Mouse (Mus musculus): ENCODE measurements at regions not wholly inside any gene's neighbourhood (a gene's known extent, or its start where the extent isn't known, plus 50 kb on each side); places are given as distances from the start of the nearest gene placed in this dataset.

DNA sequence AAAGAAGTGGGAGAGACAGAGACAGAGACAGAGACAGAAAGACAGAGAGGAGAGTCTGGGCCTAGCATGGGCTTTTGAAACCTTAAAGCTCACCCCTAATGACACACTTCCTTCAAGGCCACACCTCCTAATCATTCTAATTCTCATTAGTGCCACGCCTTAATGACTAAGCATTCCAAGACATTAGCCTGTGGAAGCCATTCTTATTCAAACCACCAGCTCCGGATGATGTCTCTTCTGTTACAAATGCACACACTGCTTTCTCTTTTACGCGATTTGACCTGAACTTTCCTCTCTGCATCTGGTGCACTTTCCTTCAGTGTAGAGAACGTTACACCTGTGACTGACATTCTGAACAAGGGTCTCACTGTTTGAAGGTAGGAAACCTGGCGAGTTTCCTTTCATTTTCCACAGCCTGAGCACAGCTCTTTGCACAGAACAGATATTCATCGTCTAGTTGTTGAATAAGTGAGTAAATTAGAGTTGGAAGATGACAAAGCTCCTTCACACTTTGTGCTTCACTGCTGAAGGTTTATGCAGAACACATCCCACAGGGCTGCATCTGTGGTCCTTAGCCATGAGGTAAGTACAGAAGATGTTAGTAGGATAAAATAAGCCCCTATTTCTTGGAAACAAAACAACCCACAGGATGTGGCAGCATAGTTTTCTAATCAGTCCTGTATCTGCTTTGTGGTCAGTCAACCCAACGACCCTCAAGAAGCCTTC is 116.8 kb downstream of the Faxc start:
- DNase-seq (ENCODE audit: low read depth): no peak

DNA sequence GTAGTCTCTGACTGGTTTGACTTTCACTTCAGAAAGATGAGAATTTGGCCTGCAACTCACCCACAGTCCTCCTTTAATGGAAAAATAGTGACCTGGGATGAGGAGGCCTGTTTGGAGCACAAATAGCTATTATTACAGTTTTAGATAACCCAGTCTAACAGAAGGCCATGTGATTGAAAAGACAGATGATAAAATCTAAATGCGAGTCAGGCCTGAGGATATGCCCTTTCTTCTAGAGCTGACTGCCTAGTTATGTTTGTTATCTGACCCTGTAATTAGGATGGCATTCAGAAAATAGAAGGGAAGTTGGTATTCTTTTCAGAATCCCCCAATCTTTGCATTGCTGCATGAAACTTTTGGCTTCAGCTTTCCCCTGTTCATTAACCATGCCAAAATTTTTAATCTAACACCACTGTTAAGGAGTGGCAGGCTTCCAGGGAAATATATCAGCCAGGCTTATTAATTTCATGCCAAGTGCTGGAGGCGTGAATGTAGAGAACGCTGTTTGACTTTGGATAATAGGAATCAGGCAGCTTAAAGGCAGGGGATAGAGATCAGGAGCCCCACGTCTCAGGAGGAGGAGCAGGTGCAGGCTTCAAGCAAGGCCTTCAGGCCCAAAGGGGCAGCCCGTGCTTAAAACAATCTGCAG is 135.8 kb downstream of the Faxc start:
- no peak for DNase-seq (ENCODE audit: low read depth)

DNA sequence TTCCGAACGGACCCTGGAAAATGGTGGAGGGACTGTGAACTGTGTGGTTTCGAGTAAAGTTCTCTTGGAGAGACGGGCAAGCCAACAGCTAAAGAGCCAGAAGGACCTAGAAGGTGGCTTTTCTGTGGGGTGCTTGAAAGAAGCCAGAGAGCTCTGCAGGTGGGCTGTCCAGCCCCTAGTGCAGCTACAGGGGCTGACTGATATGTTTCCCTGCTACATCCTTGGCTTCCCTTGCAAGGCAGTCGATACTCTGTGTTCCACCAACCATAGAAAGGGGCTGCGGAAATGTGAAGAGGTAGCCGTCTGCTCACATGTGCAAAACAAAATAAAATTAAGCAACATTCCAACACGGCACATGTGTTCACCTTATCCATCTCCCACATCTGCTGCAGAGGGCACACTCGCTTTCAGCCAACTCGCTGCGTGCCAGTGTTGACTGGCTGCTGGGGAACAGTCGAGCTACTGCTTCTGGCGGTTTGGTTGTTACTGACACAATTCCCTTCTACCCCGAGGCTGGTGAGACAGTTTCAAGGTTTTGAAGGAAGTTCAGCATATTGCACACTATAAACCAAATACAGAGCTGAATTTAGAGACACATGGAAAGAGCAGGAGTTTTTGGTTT is 136.7 kb downstream of the Faxc start:
- no peak for DNase-seq (ENCODE audit: low read depth)

DNA sequence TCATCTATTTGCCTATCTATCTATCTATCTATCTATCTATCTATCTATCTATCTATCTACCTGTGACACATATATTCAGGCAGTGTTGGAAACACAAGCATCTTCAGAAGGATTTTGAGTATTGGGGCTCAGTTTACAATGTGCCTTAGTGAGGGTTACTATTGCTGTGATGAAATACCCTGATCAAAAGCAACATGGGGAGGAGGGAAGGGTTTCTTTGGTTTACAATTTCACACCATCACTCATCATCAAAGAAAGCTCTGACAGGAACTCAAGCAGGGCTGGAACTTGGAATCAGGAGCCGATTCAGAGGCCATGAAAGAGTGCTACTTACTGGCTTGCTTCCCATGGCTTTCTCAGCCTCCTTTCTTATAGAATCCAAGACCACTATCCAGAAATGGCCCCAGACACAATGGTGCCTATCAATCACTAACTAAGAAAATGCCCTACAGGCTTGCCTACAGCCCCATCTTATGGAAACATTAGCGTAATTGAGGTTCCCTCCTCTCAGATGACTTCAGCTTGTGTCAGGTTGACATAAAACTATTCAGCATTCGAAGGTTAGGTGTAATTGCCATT is 157.2 kb downstream of the Faxc start:
- no peak for DNase-seq (ENCODE audit: low read depth)

DNA sequence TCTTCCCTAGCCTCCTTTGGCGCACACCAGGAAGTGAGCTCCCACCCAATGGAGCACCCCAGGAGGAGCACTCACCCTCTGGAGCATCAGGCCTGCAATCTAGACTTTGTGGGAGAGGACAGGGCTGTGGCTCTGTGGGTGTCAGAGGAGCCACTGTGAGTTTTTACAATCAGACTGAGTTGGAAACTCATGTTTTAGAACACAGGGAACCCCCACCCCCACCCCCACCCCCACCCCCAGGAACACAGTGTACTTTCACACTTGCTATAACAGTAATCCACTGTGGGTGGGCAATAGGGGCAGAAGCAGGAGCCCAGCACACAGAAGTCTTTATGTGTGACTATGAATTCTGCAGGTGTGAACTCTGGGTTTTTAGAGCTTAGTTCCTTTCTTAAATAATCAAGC is 158.5 kb downstream of the Faxc start:
- no peak for DNase-seq (ENCODE audit: low read depth)

DNA sequence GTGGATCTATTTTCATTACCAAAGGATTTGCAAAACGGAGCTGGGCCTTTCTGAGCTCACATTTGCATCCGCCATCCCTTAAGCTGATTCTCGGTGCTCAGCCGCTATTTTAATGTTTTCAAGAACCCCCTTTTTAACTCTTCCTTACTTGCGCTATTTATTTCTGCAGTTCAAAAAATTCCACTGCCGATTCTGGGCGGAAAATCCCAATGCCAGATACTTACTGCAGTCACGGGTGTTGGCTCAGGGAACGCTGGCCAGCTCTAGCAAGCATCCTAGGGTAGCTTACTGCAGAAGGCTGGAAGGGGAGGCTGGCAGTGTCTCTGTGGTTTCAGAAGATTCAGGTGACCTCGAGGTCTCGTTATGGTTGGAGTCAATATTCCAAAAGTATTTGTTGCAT is 159.4 kb downstream of the Faxc start:
- no peak for DNase-seq (ENCODE audit: low read depth)

DNA sequence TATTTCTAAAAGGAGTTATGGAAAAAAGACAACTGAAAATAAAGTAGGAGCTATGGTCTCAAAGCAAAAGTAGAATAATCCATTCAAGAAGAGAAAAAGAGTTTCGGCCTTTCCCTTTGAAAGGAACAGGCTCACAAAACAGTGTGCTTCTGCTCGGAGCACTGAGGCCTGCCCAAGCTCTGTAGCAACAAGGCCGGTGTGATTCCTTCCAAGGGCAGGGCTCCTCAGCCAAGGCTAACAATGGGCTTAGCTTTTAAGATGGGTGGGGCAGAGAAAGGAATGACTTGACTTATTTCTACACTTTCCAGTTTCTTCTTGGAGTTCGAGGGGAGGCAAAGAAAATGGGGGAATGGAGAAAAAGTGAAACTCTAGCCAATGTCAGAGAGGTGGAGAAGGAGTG is 161.4 kb downstream of the Faxc start:
- no peak for DNase-seq (ENCODE audit: low read depth)

DNA sequence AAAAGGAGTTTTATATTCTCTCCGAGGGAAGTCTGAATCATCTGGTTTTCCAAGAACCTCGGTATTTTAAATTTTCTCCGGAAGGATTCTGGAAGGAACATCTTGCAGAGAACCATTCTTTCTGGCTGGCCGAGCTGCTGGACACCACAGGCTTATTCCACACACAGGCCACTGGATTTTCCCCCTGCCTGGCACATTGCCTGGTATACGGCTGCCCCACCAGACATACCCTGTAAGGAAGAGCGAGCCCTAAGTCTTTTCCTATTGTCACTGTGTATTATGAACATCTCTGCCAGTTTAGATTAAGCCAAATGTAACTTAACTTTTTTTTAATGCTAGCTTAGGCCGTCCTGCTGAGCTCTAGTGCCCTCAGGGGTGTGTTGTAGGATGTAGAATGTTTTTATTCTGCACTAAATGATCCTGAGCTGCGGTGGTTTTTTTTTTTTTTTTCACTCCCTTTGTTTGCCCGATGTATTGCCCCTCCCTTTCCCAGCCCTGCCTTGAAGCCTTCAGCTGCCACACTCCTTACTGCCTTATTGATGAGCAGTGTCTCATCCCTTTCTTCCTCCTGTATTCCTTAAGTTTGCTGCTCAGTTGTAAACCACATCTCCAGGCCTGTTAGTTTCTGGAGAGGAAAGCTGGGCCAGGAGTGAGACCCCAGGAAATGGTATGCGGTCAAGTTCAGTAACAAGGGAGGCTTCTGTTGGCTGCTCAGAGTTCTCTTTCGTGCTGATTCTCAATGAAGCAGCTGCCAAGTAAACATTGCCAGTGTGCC is 164.3 kb downstream of the Faxc start:
- DNase-seq (ENCODE audit: low read depth): no peak

DNA sequence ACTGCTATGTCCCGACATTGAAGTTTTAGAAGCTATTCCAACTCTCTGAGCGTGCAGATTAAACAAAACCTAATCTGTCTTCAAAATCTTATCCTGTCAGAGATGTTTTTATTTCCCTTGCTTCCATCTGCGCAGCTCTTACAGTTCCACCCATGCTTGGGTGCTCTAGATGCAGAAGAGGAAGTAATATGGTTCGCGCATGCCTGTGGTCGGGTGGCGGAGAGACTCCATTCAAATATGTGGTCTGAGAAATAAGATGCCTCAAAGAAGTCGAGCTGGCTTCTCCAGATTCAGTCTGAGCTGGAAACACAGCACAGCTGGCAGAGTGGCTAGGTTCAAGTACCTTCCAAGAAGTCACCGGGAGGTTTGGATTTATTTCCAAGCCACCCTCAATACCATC is 167.5 kb downstream of the Faxc start:
- no peak for DNase-seq (ENCODE audit: low read depth)

DNA sequence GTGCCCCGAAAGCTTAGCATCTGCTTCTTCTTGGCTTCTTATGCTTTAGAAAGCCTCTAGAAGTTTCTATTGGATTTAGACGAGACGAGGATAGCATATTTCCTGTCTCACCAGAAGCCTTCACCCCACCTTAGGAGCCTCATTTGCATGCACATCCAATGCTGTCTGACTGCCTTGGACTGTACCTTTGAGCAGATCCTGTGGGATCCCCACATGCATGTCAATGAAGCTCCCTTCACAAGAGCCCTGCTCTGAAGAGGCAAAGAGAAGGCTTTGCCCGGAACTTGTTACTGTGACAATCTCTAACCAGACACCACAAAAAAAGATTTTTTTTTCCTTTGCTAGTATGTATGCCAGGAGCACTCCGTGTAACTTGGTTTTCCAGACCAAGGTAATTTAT is 171.3 kb downstream of the Faxc start:
- DNase-seq (ENCODE audit: low read depth): no peak

DNA sequence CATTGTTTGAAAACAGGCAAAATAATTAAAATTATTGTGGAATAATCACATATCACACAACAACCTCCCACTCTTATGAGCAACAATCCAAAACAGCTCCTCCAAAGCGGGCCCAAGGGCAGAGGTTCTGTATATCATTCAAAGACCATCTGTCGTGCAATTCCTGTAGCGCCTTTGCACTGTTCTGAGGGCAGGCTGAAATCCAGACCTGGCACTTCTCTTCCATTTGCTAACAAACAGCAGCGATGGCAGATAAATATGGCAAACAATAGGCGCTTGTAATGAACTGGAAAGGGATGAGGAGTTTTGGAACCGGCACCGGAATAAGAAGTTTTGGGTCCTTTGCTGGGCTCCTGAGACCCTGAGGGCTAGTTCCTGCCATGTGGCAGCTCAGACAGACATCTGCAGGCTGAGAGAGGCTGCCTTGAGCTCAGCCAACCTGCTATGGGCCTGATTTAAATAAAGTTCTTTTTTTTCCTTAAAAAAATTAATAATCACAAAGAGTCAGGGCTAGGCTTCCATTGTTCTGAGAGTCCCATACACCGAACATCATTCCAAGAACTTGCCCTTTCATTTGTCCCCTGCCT is 172.0 kb downstream of the Faxc start:
- DNase-seq (ENCODE audit: low read depth): no peak

DNA sequence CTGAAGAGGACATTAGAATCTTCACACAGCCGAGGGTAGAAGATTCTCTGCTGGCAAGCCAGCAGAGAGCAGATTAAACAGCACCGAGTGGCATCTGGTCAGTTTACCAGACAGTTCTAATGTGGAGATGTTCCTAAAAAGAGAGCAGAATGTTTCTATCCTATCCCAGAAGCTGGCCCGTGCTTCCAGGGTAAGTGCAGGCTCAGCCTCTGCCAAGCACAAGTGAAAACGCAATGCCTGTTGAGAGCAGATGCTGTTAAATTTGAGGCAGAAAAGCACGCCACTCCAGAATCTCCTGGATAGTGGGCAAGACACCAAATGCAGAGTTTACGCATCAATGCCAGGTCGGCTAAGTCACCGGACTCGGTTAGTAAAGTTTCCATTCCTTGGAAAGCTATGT is 175.8 kb downstream of the Faxc start:
- DNase-seq (ENCODE audit: low read depth): no peak

DNA sequence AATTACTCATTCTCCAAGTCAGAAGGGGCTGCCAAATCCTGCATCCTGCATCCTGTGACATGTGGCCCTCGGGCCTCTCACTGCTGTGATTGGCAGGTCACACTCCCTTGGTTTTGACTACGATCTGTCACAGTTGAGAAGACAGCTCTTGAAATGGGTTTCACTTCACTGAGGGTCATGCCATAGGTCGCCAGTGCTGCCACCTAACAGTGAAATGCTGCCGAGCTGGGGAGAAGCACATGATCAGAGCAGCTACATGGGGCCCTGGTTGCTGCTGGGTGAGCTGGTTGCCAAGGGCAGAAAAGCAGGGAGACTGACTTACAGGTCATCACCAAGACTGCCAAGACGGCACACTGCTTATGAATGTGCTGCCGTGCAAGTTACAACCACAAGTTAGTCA is 178.3 kb downstream of the Faxc start:
- no peak for DNase-seq (ENCODE audit: low read depth)

DNA sequence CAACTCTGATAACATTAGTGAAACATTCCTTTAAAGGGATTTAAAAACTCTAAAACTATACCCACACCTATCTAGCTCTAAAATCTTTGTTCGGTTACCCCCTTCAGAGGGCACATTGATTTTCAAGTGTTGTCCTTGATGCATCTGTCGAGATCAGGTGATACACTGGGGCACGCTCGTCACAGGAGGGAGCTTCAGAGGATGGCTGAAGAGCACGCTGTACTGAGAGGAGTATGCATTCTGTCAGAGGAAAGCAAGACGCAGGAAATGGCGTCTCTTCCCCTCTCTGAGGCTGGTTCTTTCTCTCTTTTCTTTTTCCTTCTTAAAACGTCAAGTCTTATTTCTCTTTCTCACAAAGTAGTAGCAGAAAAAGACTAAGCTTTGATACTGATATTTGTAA is 179.3 kb downstream of the Faxc start:
- no peak for DNase-seq (ENCODE audit: low read depth)

DNA sequence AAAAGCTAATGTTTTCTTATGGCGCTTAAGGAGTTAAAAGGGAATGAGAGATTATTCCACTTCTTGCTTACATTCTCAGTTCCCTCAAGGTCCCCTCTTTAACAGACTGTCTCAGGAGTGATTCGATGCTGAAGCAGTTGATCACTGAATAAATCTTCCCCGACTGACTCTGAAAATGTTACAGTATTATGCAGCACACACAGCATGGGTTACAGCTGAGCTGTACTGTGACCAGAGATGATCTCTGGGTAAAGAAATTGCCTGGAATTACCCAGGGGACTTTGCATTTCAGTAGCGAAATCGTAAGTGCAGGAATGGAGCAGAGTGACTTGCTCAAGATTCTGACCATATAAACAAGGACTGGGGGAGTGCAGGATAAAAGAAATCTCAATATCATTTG is 181.1 kb downstream of the Faxc start:
- DNase-seq (ENCODE audit: low read depth): no peak

DNA sequence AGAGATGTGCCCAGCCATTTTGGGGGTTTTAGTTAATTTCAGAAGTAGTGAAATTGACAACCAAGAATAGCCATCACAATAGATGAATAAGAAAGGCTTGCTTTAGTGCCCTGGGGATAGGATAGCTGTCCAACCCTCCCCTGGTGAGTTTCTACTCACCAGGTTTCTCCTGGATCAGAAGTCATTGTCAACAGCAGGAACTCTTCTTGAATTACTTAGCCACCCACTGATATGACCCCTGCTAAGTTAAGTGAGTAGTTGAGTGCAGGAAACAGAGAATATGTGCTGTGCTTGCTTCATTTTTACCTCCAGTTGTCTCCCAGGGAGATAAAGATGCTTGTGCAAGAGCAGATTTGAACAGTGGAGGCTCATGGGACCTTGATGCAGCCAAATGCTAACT is 183.3 kb downstream of the Faxc start:
- DNase-seq (ENCODE audit: low read depth): no peak

DNA sequence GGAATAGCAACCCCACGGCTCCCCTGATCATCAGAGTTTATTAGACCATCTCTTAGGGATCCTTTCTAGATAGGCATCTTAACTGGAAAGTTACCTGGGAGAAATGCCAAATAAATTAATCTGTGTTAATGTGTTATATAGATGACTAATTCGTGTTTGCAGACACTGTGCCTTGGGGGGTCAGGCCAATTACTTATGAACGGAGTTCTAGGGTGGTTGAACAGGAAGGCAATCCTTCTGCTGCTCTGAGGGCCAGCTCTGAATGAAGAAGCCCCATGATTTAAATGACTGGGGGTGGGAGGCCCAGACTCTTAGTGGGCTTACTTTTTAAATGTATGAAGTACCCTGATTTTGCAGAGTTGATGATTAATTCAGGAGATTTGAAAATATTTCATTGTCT is 188.7 kb downstream of the Faxc start:
- DNase-seq (ENCODE audit: low read depth): no peak

DNA sequence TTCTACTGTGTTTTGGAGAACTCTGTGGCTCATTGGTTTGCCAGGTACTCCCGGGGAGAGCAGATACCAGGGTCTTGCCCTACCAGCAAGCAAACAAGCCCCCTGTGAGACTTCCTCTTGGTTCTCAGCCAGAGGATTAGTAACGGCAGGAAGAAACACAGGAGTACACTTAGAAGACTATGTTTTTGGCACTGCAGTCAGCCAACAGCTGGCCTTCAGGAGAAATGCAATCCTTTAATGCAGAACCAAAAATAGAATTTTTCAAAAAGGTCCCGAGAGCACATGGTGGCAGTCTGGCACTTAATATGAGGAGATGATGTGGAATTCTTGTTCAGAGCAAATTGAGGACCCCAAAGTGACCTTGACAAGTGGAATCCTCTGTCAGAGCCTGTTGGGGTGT is 189.8 kb downstream of the Faxc start:
- no peak for DNase-seq (ENCODE audit: low read depth)

DNA sequence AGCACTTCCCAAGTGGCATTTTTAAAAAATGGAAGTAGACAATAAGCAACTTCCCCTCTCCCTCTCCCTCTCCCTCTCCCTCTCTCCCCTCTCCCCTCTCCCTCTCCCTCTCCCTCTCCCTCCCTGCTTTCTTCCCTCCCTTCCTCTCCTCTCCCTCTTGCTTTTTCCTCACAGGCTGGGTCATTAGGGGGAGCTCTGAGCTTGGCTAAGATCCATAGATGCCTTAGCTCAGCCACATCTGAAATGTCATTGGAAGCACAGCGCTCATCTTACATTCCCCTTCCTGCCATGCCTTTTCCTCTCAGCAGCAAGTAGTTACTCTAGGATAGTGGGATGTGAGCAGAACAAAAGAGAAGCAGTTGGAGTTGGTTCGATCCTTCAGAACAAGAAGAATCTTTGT is 190.3 kb downstream of the Faxc start:
- no peak for DNase-seq (ENCODE audit: low read depth)

DNA sequence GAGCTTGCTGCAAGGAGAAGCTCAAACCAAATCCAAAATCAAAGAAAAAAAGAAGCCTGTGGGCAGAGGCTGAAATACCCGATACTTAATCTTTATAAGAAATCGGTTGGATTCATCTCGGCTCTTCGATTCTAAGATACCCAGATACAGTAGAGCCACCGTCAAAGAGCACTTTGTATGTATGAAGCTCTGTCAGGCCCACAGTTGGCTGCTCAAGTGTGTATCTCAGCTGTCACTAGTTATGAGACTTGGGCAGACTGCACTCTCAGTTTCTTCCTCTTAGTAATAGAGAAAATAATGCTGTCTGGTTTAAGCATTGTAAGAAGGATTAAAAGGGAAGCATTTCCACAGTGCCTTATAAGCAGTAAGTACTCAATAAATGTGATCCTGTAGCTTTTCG is 193.7 kb downstream of the Faxc start:
- no peak for DNase-seq (ENCODE audit: low read depth)

DNA sequence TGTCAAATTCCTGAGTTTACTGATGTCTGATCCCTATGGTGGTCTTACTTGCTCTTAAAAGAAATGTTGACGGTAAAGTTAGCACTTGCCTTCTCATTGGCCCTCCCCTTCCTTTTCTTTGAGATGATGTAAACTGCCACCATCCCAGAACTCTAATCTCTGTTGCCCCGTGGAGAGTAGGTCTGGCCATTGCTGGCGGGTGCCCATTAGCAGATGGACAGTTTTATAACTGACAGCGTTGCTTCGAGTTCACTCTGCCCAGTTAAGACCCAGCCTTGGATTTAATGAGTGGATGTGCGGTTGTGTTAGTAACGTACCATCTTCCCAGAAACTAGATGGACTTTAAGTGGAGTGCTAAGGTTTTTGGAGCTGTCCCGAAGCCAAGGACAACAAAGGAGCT is 199.4 kb downstream of the Faxc start:
- DNase-seq (ENCODE audit: low read depth): no peak
